Mouse (Mus musculus) brain, embryonic 14.5 days (tissue): ENCODE data around the gene Mmaa. TPM values are rescaled to one million over a fixed set of nuclear protein-coding genes. Genes with fewer than 3 reads are reported as not detected.

Experiments used
- DNase-seq: peaks from one replicate; pipeline ENCODE4 v3.0.0-alpha.2; 2011; ENCODE audit warnings: low read depth
- CTCF ChIP-seq: fragments of 200-500 bp; IDR thresholded peaks from 2 replicates; pipeline ENCODE4 v1.5.1; 2012; ENCODE audit warnings: inconsistent platforms, mild to moderate bottlenecking, moderate library complexity, borderline replicate concordance; ENCODE audit not compliant: insufficient read depth, insufficient read length; ENCODE audit errors: extremely low read depth
- POLR2A ChIP-seq: fragments of 200-500 bp; IDR thresholded peaks from 2 replicates; pipeline ENCODE4 v1.6.1; 2012; ENCODE audit warnings: mild to moderate bottlenecking, inconsistent platforms, borderline replicate concordance; ENCODE audit not compliant: poor library complexity, insufficient read depth, insufficient read length, severe bottlenecking; ENCODE audit errors: extremely low read depth
- polyA plus RNA-seq: library from polyadenylated mRNA; depleted of rRNA; stranded (reverse); fragments of >200 nt; gene quantifications from 2 replicates; pipeline ENCODE4 v1.2.3, GENCODE M21; 2012

Gene Mmaa
- polyA plus RNA-seq, 1 experiment: 18.3 TPM

DNA sequence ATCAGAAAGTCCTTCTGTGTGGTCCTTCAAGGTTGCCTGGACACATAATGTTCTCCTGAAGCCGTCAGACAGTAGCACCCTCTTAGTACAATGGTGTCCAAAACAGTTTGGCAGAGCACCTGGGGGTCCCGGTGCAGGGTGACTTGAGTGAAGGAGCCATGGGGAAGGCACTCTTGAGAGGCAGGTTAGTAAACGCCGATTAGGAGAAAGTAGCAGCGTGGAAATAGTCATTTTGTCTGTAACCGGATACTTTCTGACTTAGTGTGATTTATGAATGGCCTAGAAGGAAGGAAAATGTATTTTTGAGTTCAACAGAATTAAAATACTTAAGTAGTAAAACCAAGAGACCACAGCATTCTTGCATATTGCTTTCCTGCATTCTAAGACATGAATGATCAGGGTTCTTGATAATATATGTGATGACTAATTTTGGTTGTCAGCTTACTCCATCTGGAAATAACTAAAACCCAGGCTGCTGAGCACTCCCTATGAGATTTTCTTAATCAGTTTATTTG is 13.3 kb downstream of the Mmaa start:
- no peak for TF ChIP-seq CTCF
- TF ChIP-seq POLR2A: no peak

GRCm38 (mm10) chr8:79277264-79277870 is 17.4 kb downstream of the Mmaa start:
- no peak for TF ChIP-seq POLR2A
- no peak for TF ChIP-seq CTCF
- no peak for DNase-seq

More for the DNA sequence above, 13.3 kb downstream of the Mmaa start:
- no peak for DNase-seq

- TF ChIP-seq CTCF (no peak), POLR2A (no peak)
- DNase-seq: no peak
Measured at GRCm38 (mm10) chr8:79274940-79275339, 19.8 kb downstream of the Mmaa start.

DNA sequence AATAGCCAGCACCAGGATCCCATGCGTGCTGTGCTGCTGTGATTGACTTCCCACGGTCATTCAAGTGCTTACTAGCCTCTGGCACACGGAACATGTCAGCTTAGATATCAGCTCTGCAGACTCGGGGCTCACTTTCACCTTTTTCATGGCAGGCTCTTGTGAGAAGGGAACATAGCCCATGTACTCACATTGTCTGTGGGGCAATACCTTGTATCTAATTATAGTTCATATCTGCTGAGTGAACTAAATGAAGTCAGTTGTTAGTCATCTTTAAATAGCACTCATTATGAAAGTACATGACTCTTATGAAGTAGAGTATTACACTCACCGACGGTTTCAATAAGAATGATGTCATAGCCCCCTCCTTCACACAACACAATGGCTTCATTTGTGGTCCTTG is 21.0 kb downstream of the Mmaa start:
- TF ChIP-seq POLR2A: no peak
- no peak for TF ChIP-seq CTCF

DNA sequence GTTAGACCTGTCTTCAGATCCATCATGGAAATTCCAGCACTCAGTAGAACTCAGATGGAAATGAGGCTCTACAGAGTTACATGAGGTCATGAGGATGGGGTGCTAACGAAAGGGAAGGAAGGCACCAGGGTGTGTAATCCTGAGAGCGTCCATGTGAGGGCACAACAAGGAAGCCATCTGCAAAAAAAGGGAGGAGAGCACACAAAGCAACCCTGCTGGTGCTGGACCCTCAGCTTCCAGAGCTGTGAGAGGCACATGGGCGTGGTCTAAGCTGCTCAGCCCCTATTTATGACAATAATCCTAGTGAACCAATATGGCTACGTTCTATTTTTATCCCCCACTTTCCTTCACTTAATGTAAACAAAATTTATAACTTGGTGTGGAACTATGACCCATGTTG is 22.1 kb downstream of the Mmaa start:
- no peak for DNase-seq
- TF ChIP-seq CTCF (no peak), POLR2A (no peak)

More for the DNA sequence above, 21.0 kb downstream of the Mmaa start:
- no peak for DNase-seq

DNA sequence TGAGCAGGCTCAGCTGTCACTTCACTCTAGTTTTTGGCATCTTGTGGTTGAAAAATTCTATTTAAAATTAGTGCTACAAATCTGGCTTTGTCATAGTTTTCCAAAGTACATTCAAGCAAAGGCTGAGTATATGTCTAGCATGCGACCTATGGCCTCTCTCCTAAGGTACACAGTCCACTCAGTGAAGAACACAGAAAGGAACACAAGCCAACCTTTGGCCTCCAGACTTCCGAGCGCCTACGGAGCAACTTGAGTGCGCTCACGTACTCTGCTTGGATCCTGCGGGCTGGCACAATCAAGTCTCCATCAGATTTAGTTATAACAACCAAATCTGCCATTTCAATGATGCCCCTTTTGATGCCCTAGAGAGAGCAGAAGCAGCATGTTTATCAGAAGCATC is 25.8 kb downstream of the Mmaa start:
- DNase-seq: no peak
- TF ChIP-seq CTCF (no peak), POLR2A (no peak)

DNA sequence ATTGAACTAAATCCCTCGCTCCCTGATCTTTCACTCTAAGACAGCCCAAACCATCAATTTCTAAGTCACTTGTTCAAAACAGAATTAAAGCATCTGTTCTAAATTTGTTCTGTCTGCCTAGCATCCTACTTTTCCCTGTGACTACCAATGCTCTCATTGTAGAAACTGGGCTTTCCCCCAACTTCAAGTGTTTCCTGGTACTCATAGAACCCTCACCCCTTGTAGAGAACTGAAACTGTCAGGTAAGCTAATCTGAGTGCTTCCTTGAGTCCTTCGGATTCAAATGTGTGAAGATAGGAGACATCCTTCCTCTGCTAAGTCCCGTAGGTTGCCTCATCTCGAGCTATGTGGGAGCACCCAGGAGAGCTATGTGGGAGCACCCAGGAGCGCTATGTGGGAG is 32.8 kb downstream of the Mmaa start:
- no peak for DNase-seq
- no peak for TF ChIP-seq POLR2A
- TF ChIP-seq CTCF: no peak

DNA sequence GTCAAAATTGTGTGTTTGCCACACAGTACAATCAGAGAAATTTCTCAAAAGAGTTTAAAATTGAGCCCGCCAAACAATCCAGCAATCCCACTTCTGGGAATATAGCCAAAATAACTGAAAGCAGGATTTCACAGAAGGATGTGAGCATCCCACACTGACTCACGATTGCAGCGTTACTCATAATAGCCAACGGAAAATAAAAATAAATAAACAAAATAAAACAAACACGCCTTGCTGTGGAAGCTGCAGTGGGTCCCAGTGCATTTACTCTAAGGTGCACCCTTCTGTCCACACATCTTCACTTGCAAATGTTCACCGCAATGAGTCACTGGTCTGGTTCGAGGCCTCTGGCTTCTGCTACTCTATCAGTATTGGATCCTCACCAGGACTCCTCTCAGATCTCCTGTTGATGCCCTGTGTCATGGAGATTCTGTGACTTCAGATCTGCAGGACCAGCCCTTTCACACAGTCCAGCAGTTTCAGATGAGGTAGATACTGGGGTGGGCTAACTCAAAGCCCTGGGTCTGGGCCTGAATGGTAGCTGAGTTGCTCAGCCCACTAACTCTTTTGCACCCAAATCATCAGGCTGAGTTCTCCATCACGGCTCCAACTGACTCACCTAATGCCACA is 38.5 kb downstream of the Mmaa start:
- no peak for TF ChIP-seq CTCF
- TF ChIP-seq POLR2A: no peak
- peak; percentile 36 for DNase-seq

GRCm38 (mm10) chr8:79253742-79254141 is 41.0 kb downstream of the Mmaa start:
- TF ChIP-seq CTCF: no peak
- TF ChIP-seq POLR2A: no peak
- peak; percentile 58 for DNase-seq

DNA sequence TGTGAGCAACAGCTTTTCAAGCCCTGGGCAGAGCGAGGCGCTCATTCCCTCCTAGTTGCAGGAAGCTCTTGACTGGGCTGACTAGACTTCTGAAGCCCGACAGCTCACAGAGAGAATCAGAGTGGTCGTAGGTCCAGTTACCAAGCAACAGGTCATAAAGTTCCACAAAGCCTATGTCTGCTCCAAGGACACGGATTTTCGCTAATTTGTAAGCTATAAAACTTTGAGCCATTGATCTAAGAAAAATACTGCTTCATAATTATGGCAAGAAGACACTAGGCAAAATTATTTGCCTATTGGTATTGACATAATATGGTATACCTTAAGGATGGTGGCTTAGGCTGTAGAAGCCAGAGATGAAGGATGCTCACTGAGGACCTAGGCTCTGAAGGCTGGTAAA is 46.3 kb downstream of the Mmaa start, which contains the start of gene 1700011L22Rik:
Gene 1700011L22Rik (minus strand): TSS at position 101 of the 400 bp plus-strand sequence.
- no peak for DNase-seq
- TF ChIP-seq POLR2A (no peak), CTCF (no peak)

- DNase-seq: no peak
- TF ChIP-seq POLR2A (no peak), CTCF (no peak)
Measured at GRCm38 (mm10) chr8:79243422-79243821, 51.3 kb downstream of the Mmaa start.

DNA sequence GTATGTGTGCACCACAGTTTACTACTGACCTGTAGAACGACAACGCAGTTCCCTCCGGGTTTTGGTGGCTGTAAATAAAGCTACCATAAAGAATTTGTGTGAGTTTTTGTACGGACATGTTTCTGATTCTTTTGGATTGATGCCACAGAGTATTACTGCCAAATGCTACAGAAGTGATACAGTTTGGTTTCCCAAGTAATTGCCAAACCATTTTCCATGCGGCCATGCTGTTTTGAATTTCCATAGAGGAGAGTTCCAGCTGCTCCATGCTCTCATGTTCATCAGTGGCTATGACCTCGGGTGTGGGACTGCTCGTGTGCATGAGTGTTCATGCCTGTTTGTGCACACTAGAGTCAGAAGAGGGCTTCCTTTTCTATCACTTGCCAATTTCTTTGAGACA is 54.7 kb downstream of the Mmaa start:
- DNase-seq: peak; percentile 13
- TF ChIP-seq CTCF: no peak
- no peak for TF ChIP-seq POLR2A
